Mouse (Mus musculus) heart, postnatal 0 days (tissue): ENCODE measurements at regions not wholly inside any gene's neighbourhood (a gene's known extent, or its start where the extent isn't known, plus 50 kb on each side); places are given as distances from the start of the nearest gene placed in this dataset.

Experiments used
- ATAC-seq: fragments of 200-750 bp; cut with Nextera tagmentation; 2 replicates; pipeline ENCODE4 v1.8.0; 2017; ENCODE audit warnings: low read depth, moderate number of reproducible peaks, moderate library complexity; ENCODE audit not compliant: insufficient read depth
- DNase-seq: peaks from one replicate; pipeline ENCODE4 v3.0.0-alpha.2; 2016; ENCODE audit warnings: low spot score
- H3K27ac ChIP-seq: fragments of 300-500 bp; sonication (generic); 2 replicates; pipeline ENCODE4 v1.5.1; 2014; ENCODE audit warnings: low read depth, mild to moderate bottlenecking
- H3K27me3 ChIP-seq: fragments of 300-500 bp; sonication (generic); 2 replicates; pipeline ENCODE4 v1.6.1; 2014; ENCODE audit warnings: low read length, mixed read lengths; ENCODE audit not compliant: control insufficient read depth, insufficient read depth
- H3K36me3 ChIP-seq: fragments of 300-500 bp; sonication (generic); replicated peaks from 2 replicates; pipeline ENCODE4 v1.6.1; 2014; ENCODE audit warnings: low read length, mixed read lengths; ENCODE audit not compliant: control insufficient read depth, insufficient read depth
- H3K4me1 ChIP-seq: fragments of 300-500 bp; sonication (generic); 2 replicates; pipeline ENCODE4 v1.6.1; 2014; ENCODE audit warnings: antibody characterized with exemption; ENCODE audit not compliant: control insufficient read depth, insufficient read depth
- H3K4me2 ChIP-seq: fragments of 300-500 bp; sonication (generic); 2 replicates; pipeline ENCODE4 v1.6.1; 2014; ENCODE audit warnings: low read depth, mild to moderate bottlenecking, low read length, moderate library complexity
- H3K4me3 ChIP-seq: fragments of 300-500 bp; sonication (generic); 2 replicates; pipeline ENCODE4 v1.5.1; 2014; ENCODE audit warnings: low read depth, low read length
- H3K9ac ChIP-seq: fragments of 300-500 bp; sonication (generic); replicated peaks from 2 replicates; pipeline ENCODE4 v1.6.1; 2014; ENCODE audit warnings: low read depth, low read length, mixed read lengths
- H3K9me3 ChIP-seq: fragments of 300-500 bp; sonication (generic); replicated peaks from 2 replicates; pipeline ENCODE4 v1.6.1; 2016; ENCODE audit warnings: low read length; ENCODE audit not compliant: control insufficient read depth
- CTCF ChIP-seq: IDR thresholded peaks from 2 replicates; pipeline ENCODE4 v1.5.1; 2016; ENCODE audit warnings: antibody characterized with exemption, control low read depth, low read depth
- EP300 ChIP-seq: IDR thresholded peaks from 2 replicates; pipeline ENCODE4 v1.6.1; 2016; ENCODE audit warnings: antibody characterized with exemption, low read depth
- WGBS: fragments of 180-500 bp; shearing (Covaris S2); extraction: QIAGEN DNeasy Blood & Tissue Kit; methylation state at CpG from one replicate; pipeline ENCODE4 v1.1.7; 2014; 5-methylcytosine and 5-hydroxymethylcytosine counted together

DNA sequence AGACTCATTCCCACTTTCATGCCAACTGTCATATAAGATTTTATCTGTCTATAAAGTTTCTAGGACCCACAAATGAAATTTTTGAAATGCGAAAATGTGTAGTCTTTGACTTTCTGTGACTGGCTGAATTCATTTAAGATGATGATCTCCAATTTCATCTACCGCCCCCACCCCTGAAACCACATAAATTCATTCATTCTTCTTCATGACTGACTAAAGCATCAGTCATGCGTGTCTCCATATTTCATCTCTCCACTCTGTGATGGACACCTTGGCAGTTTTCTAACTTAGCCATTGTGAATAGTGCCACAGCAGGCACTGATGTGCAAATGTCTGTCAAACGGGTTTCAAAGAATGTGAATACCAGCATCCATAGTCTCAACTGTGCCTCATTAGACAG is 75.4 kb upstream of the Satb2 start:
- H3K4me3 ChIP-seq = no peak overlapping the region
- DNase-seq = no peak
- H3K36me3 ChIP-seq = no peaks in the 10 kb centered on the region
- TF ChIP-seq EP300 (no peak), CTCF (no peak)
- no peak for ATAC-seq
- H3K4me1 ChIP-seq = no peaks in the 10 kb centered on the region
- no peak overlapping the region for H3K4me2 ChIP-seq
- 0 out of 2 replicates have a peak, but pooled peaks cover 2% of the 10 kb centered on the region for H3K9me3 ChIP-seq
- H3K27ac ChIP-seq = no peak overlapping the region
- H3K9ac ChIP-seq = no peak overlapping the region
- H3K27me3 ChIP-seq = no peaks in the 10 kb centered on the region
- WGBS = 79% methylated on average over 4 of the region's 4 CpGs

- Histone ChIP-seq H3K4me3 (no peak overlapping the region), H3K27me3 (no peaks in the 10 kb centered on the region), H3K36me3 (no peaks in the 10 kb centered on the region), H3K27ac (no peak overlapping the region), H3K9me3 (no peaks in the 10 kb centered on the region), H3K9ac (no peak overlapping the region), H3K4me1 (no peaks in the 10 kb centered on the region), H3K4me2 (no peak overlapping the region)
- ATAC-seq (no peak), DNase-seq (no peak)
- TF ChIP-seq EP300 = no peak
- no peak for TF ChIP-seq CTCF
- WGBS = 80% methylated on average over 9 of the region's 9 CpGs
Measured at GRCm38 (mm10) chr1:57055976-57056375, 77.5 kb upstream of the Satb2 start.

- 68% methylated on average over 3 of the region's 3 CpGs for WGBS
- Histone ChIP-seq H3K4me1 (no peaks in the 10 kb centered on the region), H3K27ac (no peak overlapping the region), H3K27me3 (no peaks in the 10 kb centered on the region), H3K9me3 (no peaks in the 10 kb centered on the region), H3K4me2 (no peak overlapping the region), H3K36me3 (no peaks in the 10 kb centered on the region), H3K4me3 (no peak overlapping the region), H3K9ac (no peak overlapping the region)
- ATAC-seq = no peak
- DNase-seq = no peak
- no peak for TF ChIP-seq CTCF
- TF ChIP-seq EP300 = no peak
Measured at GRCm38 (mm10) chr1:57059216-57059615, 80.8 kb upstream of the Satb2 start.

GRCm38 (mm10) chr1:57075221-57075620 is 96.8 kb upstream of the Satb2 start:
- Histone ChIP-seq H3K4me2 (no peak overlapping the region), H3K9ac (no peak overlapping the region), H3K27me3 (no peaks in the 10 kb centered on the region), H3K27ac (no peak overlapping the region), H3K9me3 (no peaks in the 10 kb centered on the region), H3K36me3 (no peaks in the 10 kb centered on the region), H3K4me1 (no peaks in the 10 kb centered on the region), H3K4me3 (no peak overlapping the region)
- TF ChIP-seq CTCF (no peak), EP300 (no peak)
- no peak for ATAC-seq
- DNase-seq = no peak
- WGBS = 43% methylated on average over 3 of the region's 3 CpGs

DNA sequence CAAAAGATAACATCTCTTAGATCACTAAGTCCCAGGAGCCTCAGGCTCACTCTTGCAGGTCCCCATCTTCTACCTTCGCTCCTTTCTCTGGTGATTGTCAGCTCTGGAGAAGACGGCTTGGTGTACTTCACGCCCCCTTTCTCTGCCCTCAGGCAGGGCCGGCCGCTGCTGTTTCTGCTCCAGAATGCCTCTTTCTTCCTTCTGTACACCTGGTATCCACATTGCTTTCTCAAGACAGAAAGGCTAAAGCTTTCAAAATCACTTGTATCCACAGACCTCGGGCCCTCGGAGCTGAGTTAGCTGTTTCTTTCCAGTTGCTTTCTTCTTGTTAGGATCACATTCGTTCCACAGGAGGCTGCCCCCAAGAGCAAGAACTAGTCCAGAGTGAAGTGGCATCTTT is 98.2 kb upstream of the Satb2 start:
- no peak overlapping the region for H3K4me2 ChIP-seq
- DNase-seq (no peak), ATAC-seq (no peak)
- H3K9me3 ChIP-seq = no peaks in the 10 kb centered on the region
- no peaks in the 10 kb centered on the region for H3K36me3 ChIP-seq
- no peaks in the 10 kb centered on the region for H3K4me1 ChIP-seq
- H3K4me3 ChIP-seq = no peak overlapping the region
- no peaks in the 10 kb centered on the region for H3K27me3 ChIP-seq
- WGBS = 53% methylated on average over 8 of the region's 8 CpGs
- no peak for TF ChIP-seq CTCF
- TF ChIP-seq EP300 = no peak
- H3K9ac ChIP-seq = no peak overlapping the region
- no peak overlapping the region for H3K27ac ChIP-seq

DNA sequence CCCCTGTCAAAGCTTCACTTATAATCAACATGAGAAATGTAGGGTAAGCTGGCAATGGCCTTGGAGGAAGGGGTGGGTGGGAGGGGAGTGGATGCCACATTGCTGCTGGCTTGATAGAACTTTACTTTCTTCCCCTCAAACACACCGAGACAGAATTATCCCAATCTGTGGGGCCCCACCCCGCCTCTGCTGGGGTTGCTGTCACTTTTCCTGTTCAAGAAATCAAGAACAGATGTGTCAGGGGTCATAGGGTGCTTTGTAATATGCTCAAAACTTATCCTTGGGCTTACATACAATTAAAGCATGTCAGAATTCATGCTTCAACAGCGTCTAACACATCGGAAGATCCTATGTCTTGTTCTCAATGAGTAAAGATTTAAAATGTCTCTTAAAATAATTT is 101.9 kb upstream of the Satb2 start:
- no peak overlapping the region for H3K27ac ChIP-seq
- no peak overlapping the region for H3K4me3 ChIP-seq
- TF ChIP-seq EP300 (no peak), CTCF (no peak)
- no peak overlapping the region for H3K4me2 ChIP-seq
- H3K36me3 ChIP-seq = no peaks in the 10 kb centered on the region
- H3K27me3 ChIP-seq = no peaks in the 10 kb centered on the region
- DNase-seq = no peak
- no peaks in the 10 kb centered on the region for H3K4me1 ChIP-seq
- no peak overlapping the region for H3K9ac ChIP-seq
- no peak for ATAC-seq
- 64% methylated on average over 4 of the region's 4 CpGs for WGBS
- H3K9me3 ChIP-seq = no peaks in the 10 kb centered on the region
